Mouse (Mus musculus): ENCODE measurements at regions not wholly inside any gene's neighbourhood (a gene's known extent, or its start where the extent isn't known, plus 50 kb on each side); places are given as distances from the start of the nearest gene placed in this dataset.
"Not testable (repeated sequence)": the region's sequence is repeated elsewhere in the genome, so short reads cannot be mapped to it uniquely, and the experiment has no call there.

DNA sequence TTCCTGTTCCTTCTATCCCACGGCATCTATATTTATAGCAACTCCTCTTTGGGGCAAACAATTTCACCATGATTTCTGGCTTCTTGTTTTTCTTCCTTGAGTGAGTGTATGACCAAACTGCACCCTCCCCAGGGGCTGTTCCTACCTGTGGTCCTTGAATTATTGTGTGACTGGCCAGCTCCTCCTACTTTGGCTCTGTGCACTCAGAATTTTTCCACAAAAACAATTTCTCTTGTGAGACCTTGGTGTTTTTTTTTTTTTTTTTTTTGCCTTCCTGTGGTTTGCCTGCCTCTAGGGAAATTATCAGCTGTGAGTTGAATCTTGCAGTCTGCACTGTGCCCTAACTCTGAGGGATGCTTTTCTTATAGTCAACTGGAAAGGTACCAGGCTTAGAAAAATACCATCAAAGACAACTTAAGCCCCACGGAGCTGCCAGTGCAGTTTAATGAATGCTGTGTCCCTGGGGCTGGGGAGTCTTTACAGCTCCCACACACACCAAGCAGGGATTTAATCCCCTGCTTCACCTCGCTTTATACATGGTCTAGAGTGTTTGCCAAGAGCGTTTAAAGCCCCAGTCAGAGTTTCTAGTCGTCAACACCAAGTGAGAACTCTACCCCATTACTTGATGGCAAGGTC, 216.2 kb upstream of the Sesn3 start:
- H3K4me3 ChIP-seq (replicated peaks) = no peak overlapping the region
- H3K36me3 ChIP-seq = no peaks in the 10 kb centered on the region
- no peaks in the 10 kb centered on the region for H3K27me3 ChIP-seq
- no peak overlapping the region for H3K4me2 ChIP-seq (replicated peaks)
- peak overlapping the region; percentile 84 for H3K27ac ChIP-seq (replicated peaks)
- no peak overlapping the region for H3K9ac ChIP-seq
- 14% methylated on average over 5 of the region's 5 CpGs for WGBS
- no peaks in the 10 kb centered on the region for H3K9me3 ChIP-seq (replicated peaks)
- ATAC-seq (ENCODE audit: insufficient number of reproducible peaks, low FRiP score, low TSS enrichment, low read depth) = peak; percentile 77
- peaks cover 28% of the 10 kb centered on the region for H3K4me1 ChIP-seq

DNA sequence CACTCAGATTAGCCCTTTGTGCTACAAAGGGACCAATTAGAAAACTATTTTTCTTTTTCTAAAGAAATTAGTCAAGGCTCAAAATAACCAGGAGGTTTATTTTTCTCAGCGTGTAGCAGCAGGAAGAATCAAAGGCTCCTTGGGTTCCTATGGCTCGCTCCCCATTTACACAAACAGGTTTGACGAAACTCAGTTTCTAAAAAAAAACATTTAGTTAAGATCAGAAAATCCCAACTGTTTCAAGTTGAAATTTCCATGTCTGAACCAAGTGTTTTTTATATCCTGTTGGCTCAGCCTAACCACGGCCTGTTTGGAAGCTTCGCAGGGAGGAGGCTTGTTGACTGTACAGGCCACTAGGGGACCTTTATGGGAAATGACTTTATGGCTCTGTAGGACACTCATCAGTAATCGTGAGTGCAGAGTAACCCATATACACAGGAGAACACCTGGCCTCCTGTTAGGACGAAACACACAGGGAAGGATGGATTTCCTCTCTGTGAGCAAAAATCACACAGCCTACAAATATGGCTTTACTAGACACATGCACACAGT, 215.6 kb upstream of the Sesn3 start:
- H3K36me3 ChIP-seq = no peaks in the 10 kb centered on the region
- no peak overlapping the region for H3K4me3 ChIP-seq (replicated peaks)
- H3K9ac ChIP-seq = no peak overlapping the region
- H3K27ac ChIP-seq (replicated peaks) = peak overlapping the region; percentile 84
- no peak overlapping the region for H3K4me2 ChIP-seq (replicated peaks)
- peak; percentile 55 for ATAC-seq (ENCODE audit: insufficient number of reproducible peaks, low FRiP score, low TSS enrichment, low read depth)
- no peaks in the 10 kb centered on the region for H3K9me3 ChIP-seq (replicated peaks)
- 21% methylated on average over 7 of the region's 7 CpGs for WGBS
- no peaks in the 10 kb centered on the region for H3K27me3 ChIP-seq
- H3K4me1 ChIP-seq = peaks cover 28% of the 10 kb centered on the region

DNA sequence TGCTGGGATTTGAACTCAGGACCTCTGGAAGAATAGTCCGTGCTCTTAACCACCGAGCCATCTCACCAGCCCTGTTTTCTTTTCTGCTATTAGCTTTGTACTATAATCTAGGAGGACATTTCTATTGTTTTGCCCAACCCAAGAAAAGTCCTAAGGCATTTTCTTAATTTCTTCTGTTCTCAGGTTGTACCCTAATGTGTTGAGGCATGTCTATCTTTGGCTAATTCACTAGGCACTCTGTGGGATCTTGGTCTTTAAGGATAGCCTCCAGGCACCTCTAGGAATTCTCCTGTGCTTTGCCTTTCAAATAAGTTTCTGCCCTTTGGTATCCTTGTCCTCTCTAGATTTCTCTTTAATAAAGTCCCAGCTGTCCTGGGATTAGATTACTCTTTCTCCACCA, 214.6 kb upstream of the Sesn3 start:
- WGBS = 89% methylated on average over 2 of the region's 2 CpGs
- H3K27ac ChIP-seq (replicated peaks) = 0 out of 2 replicates have a peak overlapping the region, but pooled peaks have one; percentile 48
- no peak overlapping the region for H3K9ac ChIP-seq
- H3K4me2 ChIP-seq (replicated peaks) = no peak overlapping the region
- no peaks in the 10 kb centered on the region for H3K9me3 ChIP-seq (replicated peaks)
- no peaks in the 10 kb centered on the region for H3K27me3 ChIP-seq
- H3K36me3 ChIP-seq = no peaks in the 10 kb centered on the region
- ATAC-seq (ENCODE audit: insufficient number of reproducible peaks, low FRiP score, low TSS enrichment, low read depth) = no peak
- peaks cover 28% of the 10 kb centered on the region for H3K4me1 ChIP-seq
- no peak overlapping the region for H3K4me3 ChIP-seq (replicated peaks)

GRCm38 (mm10) chr9:14061389-14061788, 213.5 kb upstream of the Sesn3 start:
- no peaks in the 10 kb centered on the region for H3K27me3 ChIP-seq
- 63% methylated on average over 5 of the region's 5 CpGs for WGBS
- H3K36me3 ChIP-seq = no peaks in the 10 kb centered on the region
- peaks cover 27% of the 10 kb centered on the region for H3K4me1 ChIP-seq
- H3K4me3 ChIP-seq (replicated peaks) = no peak overlapping the region
- H3K9me3 ChIP-seq (replicated peaks) = no peaks in the 10 kb centered on the region
- 0 out of 2 replicates have a peak overlapping the region, but pooled peaks have one; percentile 4 for H3K27ac ChIP-seq (replicated peaks)
- no peak for ATAC-seq (ENCODE audit: insufficient number of reproducible peaks, low FRiP score, low TSS enrichment, low read depth)
- H3K4me2 ChIP-seq (replicated peaks) = no peak overlapping the region
- no peak overlapping the region for H3K9ac ChIP-seq

GRCm38 (mm10) chr9:14061840-14062239, 213.0 kb upstream of the Sesn3 start:
- no peaks in the 10 kb centered on the region for H3K9me3 ChIP-seq (replicated peaks)
- no peaks in the 10 kb centered on the region for H3K27me3 ChIP-seq
- H3K4me3 ChIP-seq (replicated peaks) = no peak overlapping the region
- no peaks in the 10 kb centered on the region for H3K36me3 ChIP-seq
- 65% methylated on average over 9 of the region's 9 CpGs for WGBS
- ATAC-seq (ENCODE audit: insufficient number of reproducible peaks, low FRiP score, low TSS enrichment, low read depth) = no peak
- no peak overlapping the region for H3K9ac ChIP-seq
- H3K4me1 ChIP-seq = peaks cover 24% of the 10 kb centered on the region
- H3K27ac ChIP-seq (replicated peaks) = peak overlapping the region; percentile 4; the same call in 1 of the 2 replicates
- no peak overlapping the region for H3K4me2 ChIP-seq (replicated peaks)

- H3K27ac ChIP-seq (replicated peaks) = no peak overlapping the region
- peaks cover 24% of the 10 kb centered on the region for H3K4me1 ChIP-seq
- no peaks in the 10 kb centered on the region for H3K36me3 ChIP-seq
- no peak overlapping the region for H3K4me2 ChIP-seq (replicated peaks)
- no peak overlapping the region for H3K9ac ChIP-seq
- H3K4me3 ChIP-seq (replicated peaks) = no peak overlapping the region
- H3K27me3 ChIP-seq = no peaks in the 10 kb centered on the region
- WGBS = 89% methylated on average over 1 of the region's 1 CpGs
- no peaks in the 10 kb centered on the region for H3K9me3 ChIP-seq (replicated peaks)
- ATAC-seq (ENCODE audit: insufficient number of reproducible peaks, low FRiP score, low TSS enrichment, low read depth) = no peak
Observed at GRCm38 (mm10) chr9:14062706-14063105, 212.2 kb upstream of the Sesn3 start.

- not testable (repeated sequence) for H3K4me3 ChIP-seq (replicated peaks); H3K4me2 ChIP-seq (replicated peaks); H3K4me1 ChIP-seq; ATAC-seq (ENCODE audit: insufficient number of reproducible peaks, low FRiP score, low TSS enrichment, low read depth); H3K27ac ChIP-seq (replicated peaks); H3K36me3 ChIP-seq; H3K9me3 ChIP-seq (replicated peaks); H3K27me3 ChIP-seq; H3K9ac ChIP-seq
- 88% methylated on average over 7 of the region's 7 CpGs for WGBS
Observed at GRCm38 (mm10) chr9:14066741-14067140, 208.1 kb upstream of the Sesn3 start.

GRCm38 (mm10) chr9:14069076-14069475, 205.8 kb upstream of the Sesn3 start:
- H3K9me3 ChIP-seq (replicated peaks) = no peaks in the 10 kb centered on the region
- no peak overlapping the region for H3K9ac ChIP-seq
- H3K4me2 ChIP-seq (replicated peaks) = no peak overlapping the region
- H3K27me3 ChIP-seq = no peaks in the 10 kb centered on the region
- ATAC-seq (ENCODE audit: insufficient number of reproducible peaks, low FRiP score, low TSS enrichment, low read depth) = no peak
- no peak overlapping the region for H3K27ac ChIP-seq (replicated peaks)
- no peak overlapping the region for H3K4me3 ChIP-seq (replicated peaks)
- peaks cover 5% of the 10 kb centered on the region; the same call in 1 of the 2 replicates for H3K4me1 ChIP-seq
- WGBS = 93% methylated on average over 6 of the region's 6 CpGs
- H3K36me3 ChIP-seq = no peaks in the 10 kb centered on the region

- peaks cover 5% of the 10 kb centered on the region; the same call in 1 of the 2 replicates for H3K4me1 ChIP-seq
- H3K36me3 ChIP-seq = no peaks in the 10 kb centered on the region
- H3K4me3 ChIP-seq (replicated peaks) = no peak overlapping the region
- no peaks in the 10 kb centered on the region for H3K27me3 ChIP-seq
- no peak for ATAC-seq (ENCODE audit: insufficient number of reproducible peaks, low FRiP score, low TSS enrichment, low read depth)
- H3K4me2 ChIP-seq (replicated peaks) = no peak overlapping the region
- H3K9me3 ChIP-seq (replicated peaks) = no peaks in the 10 kb centered on the region
- no peak overlapping the region for H3K27ac ChIP-seq (replicated peaks)
- WGBS = 41% methylated on average over 3 of the region's 3 CpGs
- no peak overlapping the region for H3K9ac ChIP-seq
Observed at GRCm38 (mm10) chr9:14069770-14070169, 205.1 kb upstream of the Sesn3 start.

DNA sequence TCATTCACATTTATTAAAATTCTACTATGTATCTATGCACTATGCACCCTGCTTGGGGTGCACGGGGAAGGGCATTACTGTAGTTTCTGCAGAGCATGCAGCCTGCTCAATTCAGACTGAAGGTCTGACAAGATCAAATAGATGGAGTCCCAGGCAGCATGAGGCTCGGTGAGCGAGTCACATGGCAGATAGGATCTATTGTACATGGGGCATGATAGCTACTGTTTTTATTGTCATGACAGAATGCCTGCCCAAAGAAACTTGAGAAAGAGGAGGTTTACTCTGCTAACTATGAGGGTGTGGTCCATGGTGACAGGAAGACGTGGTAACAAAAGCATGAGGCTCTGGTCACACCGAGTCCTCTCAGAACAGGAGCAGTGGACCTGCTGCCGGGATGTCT, 203.1 kb upstream of the Sesn3 start:
- Histone ChIP-seq H3K9me3 (replicated peaks) (no peaks in the 10 kb centered on the region), H3K36me3 (no peaks in the 10 kb centered on the region), H3K27me3 (no peaks in the 10 kb centered on the region), H3K4me2 (replicated peaks) (no peak overlapping the region), H3K27ac (replicated peaks) (no peak overlapping the region), H3K4me1 (peaks cover 9% of the 10 kb centered on the region), H3K4me3 (replicated peaks) (no peak overlapping the region), H3K9ac (no peak overlapping the region)
- 68% methylated on average over 6 of the region's 6 CpGs for WGBS
- ATAC-seq (ENCODE audit: insufficient number of reproducible peaks, low FRiP score, low TSS enrichment, low read depth) = no peak

- Histone ChIP-seq H3K27ac (replicated peaks) (no peak overlapping the region), H3K36me3 (no peaks in the 10 kb centered on the region), H3K27me3 (no peaks in the 10 kb centered on the region), H3K4me3 (replicated peaks) (no peak overlapping the region), H3K9ac (no peak overlapping the region), H3K4me2 (replicated peaks) (no peak overlapping the region), H3K9me3 (replicated peaks) (no peaks in the 10 kb centered on the region), H3K4me1 (peaks cover 9% of the 10 kb centered on the region)
- ATAC-seq (ENCODE audit: insufficient number of reproducible peaks, low FRiP score, low TSS enrichment, low read depth) = no peak
- WGBS = 67% methylated on average over 1 of the region's 1 CpGs
Observed at GRCm38 (mm10) chr9:14072950-14073349, 201.9 kb upstream of the Sesn3 start.

- Histone ChIP-seq H3K36me3 (no peaks in the 10 kb centered on the region), H3K9ac (no peak overlapping the region), H3K9me3 (replicated peaks) (no peaks in the 10 kb centered on the region), H3K27ac (replicated peaks) (no peak overlapping the region), H3K27me3 (no peaks in the 10 kb centered on the region), H3K4me1 (peaks cover 9% of the 10 kb centered on the region), H3K4me2 (replicated peaks) (no peak overlapping the region), H3K4me3 (replicated peaks) (no peak overlapping the region)
- 82% methylated on average over 6 of the region's 6 CpGs for WGBS
- ATAC-seq (ENCODE audit: insufficient number of reproducible peaks, low FRiP score, low TSS enrichment, low read depth) = no peak
Observed at GRCm38 (mm10) chr9:14074273-14074672, 200.6 kb upstream of the Sesn3 start.
